Comparison of ENCODE assay signal across 9 mouse cellular contexts in the genomic region with DNA sequence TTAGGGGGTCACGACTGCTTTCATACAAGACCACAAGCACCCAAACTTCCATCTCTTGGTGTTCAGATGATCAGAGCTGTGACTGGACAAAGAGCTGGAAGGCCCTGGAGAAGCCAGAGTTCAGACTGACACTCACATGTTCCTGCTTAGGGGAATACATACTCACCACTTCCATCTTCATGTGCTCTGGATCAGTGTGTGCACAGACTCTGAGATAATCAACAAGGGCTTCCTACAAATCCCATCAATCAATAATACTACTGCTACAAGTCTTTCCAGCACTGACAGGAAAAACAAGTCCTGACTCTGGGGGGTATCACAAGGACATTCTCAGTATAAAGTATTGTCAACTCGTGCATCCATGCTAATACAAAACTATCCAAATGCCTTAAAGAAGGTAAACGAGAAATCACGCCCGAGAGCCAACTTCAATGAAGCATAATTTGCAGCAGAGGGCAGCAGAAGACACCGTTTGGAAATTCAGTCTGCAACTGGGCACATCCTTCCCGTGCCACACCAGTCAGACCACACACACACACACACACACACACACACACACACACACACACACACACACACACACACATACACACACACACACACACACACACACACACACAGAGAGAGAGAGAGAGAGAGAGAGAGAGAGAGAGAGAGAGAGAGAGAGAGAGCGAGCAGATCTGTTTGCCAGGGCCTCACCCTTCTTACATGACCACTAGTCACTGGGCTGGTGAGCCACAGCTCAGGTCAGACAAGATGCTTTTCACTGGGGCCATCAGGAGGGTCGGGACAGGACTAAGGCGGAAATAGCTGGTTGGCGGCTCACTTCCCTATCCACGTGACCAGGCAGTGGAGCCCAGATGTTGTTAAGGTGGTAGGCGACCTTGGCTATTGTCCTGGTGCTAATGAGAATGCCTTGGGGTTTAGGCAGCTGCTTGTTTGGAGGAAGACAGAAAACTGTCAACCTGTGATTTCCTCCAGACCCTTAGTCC.
DNase-seq lines count a peak whose midpoint lies in the region; TF ChIP-seq lines count a peak whose summit lies in the region.
"Had no signal": no experiment of that assay in that cellular context is flagged by ENCODE, and none has a peak within 500 bp of the region (broad histone marks: within the 10 kb centered on the region; RNA-seq: fewer than 3 reads in every experiment).

No protein-coding gene starts in this region.

- intact Hi-C loops in heart, postnatal 25 days (cut with DNase I), result loop anchor here (2.0 to 5.0 kb wide), 7 partner anchors 27 to 533 kb away; no protein-coding TSS in a partner anchor
- intact Hi-C loops in gastrocnemius, adult 2 months (cut with DNase I), result loop anchor here (1.0 to 5.0 kb wide), 4 partner anchors 285 to 530 kb away; partner anchors contain the start of gene Thbd
- intact Hi-C loops in left cerebral cortex, postnatal 4 days (cut with DNase I), result loop anchor here (2.0 to 5.0 kb wide), 3 partner anchors 285 to 533 kb away; partner anchors contain the start of gene Thbd

- H3K4me3 ChIP-seq in gastrocnemius, adult 2 months, result no peak overlapping the region
- H3K4me3 ChIP-seq: liver, embryonic 15.5 days had no signal

- peak; percentile 66 for TF ChIP-seq CTCF in gastrocnemius, adult 2 months (IDR thresholded peaks at IDR 0.05)

- peak; percentile 52 to 73 for DNase-seq in heart, adult 18-20 months
- no peak for DNase-seq in heart, postnatal 25 days (ENCODE audit: low spot score)
- peak; percentile 7 to 25 for DNase-seq in cerebellum, postnatal 25 days
- peak; percentile 41 for DNase-seq in gastrocnemius, adult 2 months
- DNase-seq in kidney, adult 18-20 months, result peak; percentile 38
- peak; percentile 36 for DNase-seq in left cerebral cortex, postnatal 4 days
- DNase-seq in neural tube, embryonic 10.5 days (ENCODE audit: extremely low spot score, low spot score), result peak; percentile 27
- DNase-seq in spleen, adult 12 weeks (ENCODE audit: low spot score), result no peak

- peak overlapping the region; percentile 54; the same call in 1 of the 2 replicates for H3K27ac ChIP-seq in gastrocnemius, adult 2 months
- H3K27ac ChIP-seq: liver, embryonic 15.5 days had no signal

Comparison
In these comparisons a context has a peak if more than half of its experiments do, and no peak if none do; other contexts are left out.
1. DNase-seq: peak in heart, adult 18-20 months (2 of 2), cerebellum, postnatal 25 days (2 of 2), gastrocnemius, adult 2 months (single experiment), kidney, adult 18-20 months (single experiment), left cerebral cortex, postnatal 4 days (single experiment) and neural tube, embryonic 10.5 days (single experiment); none in heart, postnatal 25 days (single experiment) and spleen, adult 12 weeks (single experiment).